Mouse (Mus musculus): ENCODE measurements around the gene Havcr1. TPM values are rescaled to one million over a fixed set of nuclear protein-coding genes. Genes with fewer than 3 reads are reported as not detected.
"Not testable (repeated sequence)": the region's sequence is repeated elsewhere in the genome, so short reads cannot be mapped to it uniquely, and the experiment has no call there.

Gene Havcr1
- polyA plus RNA-seq, 1 experiment from 2014 or later = not detected

DNA sequence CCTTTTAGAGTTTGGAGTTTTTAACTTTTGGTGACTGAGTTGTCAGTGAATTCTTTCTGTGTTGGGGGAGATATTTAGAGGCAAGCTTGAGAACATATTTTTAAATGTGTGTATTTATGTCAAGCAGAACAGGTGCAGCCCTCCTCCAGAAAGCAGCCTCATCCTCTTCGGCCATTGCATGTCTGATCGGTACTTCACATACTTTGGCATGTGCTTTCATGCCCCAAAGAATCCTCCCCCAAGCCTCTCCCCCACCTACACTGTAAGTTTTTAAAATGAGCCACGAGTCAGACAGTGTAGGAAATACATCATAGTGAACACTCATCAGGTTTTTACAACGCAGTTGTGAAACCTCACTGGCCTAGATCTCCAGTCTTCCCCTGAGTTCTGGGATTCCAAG lies 6.0 kb downstream of the Havcr1 start:
- Histone ChIP-seq H3K36me3 (no peaks in the 10 kb centered on the region), H3K4me1 (no peaks in the 10 kb centered on the region), H3K4me3 (no peak overlapping the region), H3K27ac (no peak overlapping the region), H3K27me3 (no peaks in the 10 kb centered on the region), H3K9me3 (no peaks in the 10 kb centered on the region), H3K9ac (no peak overlapping the region), H3K4me2 (replicated peaks) (no peak overlapping the region)
- WGBS = 75% methylated on average over 4 of the region's 4 CpGs
- no peak for ATAC-seq (ENCODE audit: insufficient number of reproducible peaks, insufficient read depth, low FRiP score, low TSS enrichment)

DNA sequence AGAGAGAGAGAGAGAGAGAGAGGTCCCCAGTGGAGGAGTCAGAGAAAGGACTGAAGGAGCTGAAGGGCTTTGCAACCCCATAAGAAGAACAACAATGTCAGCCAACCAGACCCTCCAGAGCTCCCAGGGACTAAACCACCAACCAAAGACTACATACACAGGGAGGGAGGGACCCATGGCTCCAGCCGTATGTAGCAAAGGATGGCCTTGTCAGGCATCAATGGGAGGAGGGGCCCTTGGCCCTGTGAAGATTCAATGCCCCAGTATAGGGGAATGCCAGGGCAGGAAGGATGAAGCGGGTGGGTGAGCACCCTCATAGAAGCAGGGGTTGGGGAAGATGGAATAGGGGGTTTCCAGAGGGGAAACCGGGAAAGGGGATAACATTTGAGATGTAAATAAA lies 6.8 kb downstream of the Havcr1 start:
- WGBS = 70% methylated on average over 3 of the region's 3 CpGs
- H3K9me3 ChIP-seq = no peaks in the 10 kb centered on the region
- H3K4me3 ChIP-seq = no peak overlapping the region
- H3K9ac ChIP-seq = no peak overlapping the region
- ATAC-seq (ENCODE audit: insufficient number of reproducible peaks, insufficient read depth, low FRiP score, low TSS enrichment) = no peak
- H3K27me3 ChIP-seq = no peaks in the 10 kb centered on the region
- no peak overlapping the region for H3K4me2 ChIP-seq (replicated peaks)
- no peaks in the 10 kb centered on the region for H3K36me3 ChIP-seq
- H3K4me1 ChIP-seq = no peaks in the 10 kb centered on the region
- no peak overlapping the region for H3K27ac ChIP-seq

DNA sequence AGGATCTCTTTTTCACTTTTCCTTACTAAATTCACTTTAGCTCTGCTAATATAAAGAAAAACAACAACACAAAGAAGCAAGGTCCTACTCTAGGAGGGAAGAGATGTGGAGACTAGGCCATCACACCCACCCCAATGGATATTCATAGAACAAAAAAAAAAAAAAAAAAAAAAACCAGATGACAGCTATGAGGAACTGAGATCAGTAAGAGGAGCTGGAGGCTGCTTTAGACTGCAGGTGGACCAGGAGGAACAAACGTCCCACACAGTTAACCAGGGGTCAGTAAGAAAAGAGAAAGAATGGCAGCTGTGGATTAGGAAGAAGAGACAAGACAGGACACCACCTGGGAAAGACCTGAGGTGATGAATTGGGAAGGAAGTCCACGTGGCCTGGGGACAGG lies 13.1 kb downstream of the Havcr1 start:
- H3K4me1 ChIP-seq = no peaks in the 10 kb centered on the region
- no peak overlapping the region for H3K4me3 ChIP-seq
- H3K4me2 ChIP-seq (replicated peaks) = no peak overlapping the region
- H3K9me3 ChIP-seq = no peaks in the 10 kb centered on the region
- no peak overlapping the region for H3K27ac ChIP-seq
- no peaks in the 10 kb centered on the region for H3K27me3 ChIP-seq
- ATAC-seq (ENCODE audit: insufficient number of reproducible peaks, insufficient read depth, low FRiP score, low TSS enrichment) = no peak
- WGBS = 42% methylated on average over 2 of the region's 2 CpGs
- H3K9ac ChIP-seq = no peak overlapping the region
- no peaks in the 10 kb centered on the region for H3K36me3 ChIP-seq

DNA sequence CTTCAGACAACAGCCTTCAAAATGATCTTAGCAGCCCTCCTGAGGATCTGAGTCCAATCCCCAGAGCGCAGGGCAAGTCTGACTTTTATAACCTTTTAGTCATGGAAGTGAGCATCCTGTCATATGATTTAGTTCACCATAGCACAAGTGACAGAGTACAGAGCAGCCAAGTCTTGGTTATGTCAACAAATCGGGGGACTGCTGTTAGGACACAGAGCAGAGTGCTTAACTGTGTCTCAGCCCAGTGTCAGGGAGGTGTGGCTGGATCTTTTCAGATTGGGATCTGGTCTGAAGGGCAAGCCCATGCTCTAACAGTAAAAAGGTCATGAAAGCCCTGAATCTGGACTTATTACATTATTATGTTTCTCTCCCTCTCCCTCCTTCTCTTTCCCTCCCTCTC lies 18.8 kb downstream of the Havcr1 start:
- H3K9ac ChIP-seq = no peak overlapping the region
- H3K9me3 ChIP-seq = no peaks in the 10 kb centered on the region
- ATAC-seq (ENCODE audit: insufficient number of reproducible peaks, insufficient read depth, low FRiP score, low TSS enrichment) = no peak
- H3K27ac ChIP-seq = no peak overlapping the region
- H3K4me2 ChIP-seq (replicated peaks) = no peak overlapping the region
- H3K36me3 ChIP-seq = no peaks in the 10 kb centered on the region
- H3K27me3 ChIP-seq = no peaks in the 10 kb centered on the region
- H3K4me1 ChIP-seq = no peaks in the 10 kb centered on the region
- H3K4me3 ChIP-seq = no peak overlapping the region
- whole genome bisulfite sequencing = 62% methylated on average over 2 of the region's 2 CpGs

DNA sequence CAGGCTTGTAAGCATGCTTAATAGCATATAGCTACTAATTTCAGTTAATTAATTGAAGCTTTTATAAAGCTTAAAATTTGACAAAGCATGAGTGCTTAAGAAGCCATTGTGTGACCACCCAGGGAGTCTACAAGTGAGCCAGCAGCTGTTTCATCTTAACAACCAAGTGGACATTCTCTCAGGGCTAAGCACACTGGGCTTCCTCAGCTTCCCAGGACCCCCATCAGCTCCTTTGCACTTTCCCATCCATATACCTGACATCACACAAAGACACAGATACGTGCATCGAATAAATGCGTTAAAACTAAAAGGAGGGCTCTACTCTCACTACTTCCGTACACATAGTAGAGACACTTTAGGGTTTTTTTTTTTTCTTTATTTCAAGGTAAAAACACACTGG lies 19.8 kb downstream of the Havcr1 start:
- no peak overlapping the region for H3K4me2 ChIP-seq (replicated peaks)
- no peak overlapping the region for H3K9ac ChIP-seq
- no peak overlapping the region for H3K4me3 ChIP-seq
- 91% methylated on average over 4 of the region's 4 CpGs for WGBS
- H3K4me1 ChIP-seq = no peaks in the 10 kb centered on the region
- H3K9me3 ChIP-seq = no peaks in the 10 kb centered on the region
- ATAC-seq (ENCODE audit: insufficient number of reproducible peaks, insufficient read depth, low FRiP score, low TSS enrichment) = no peak
- no peaks in the 10 kb centered on the region for H3K27me3 ChIP-seq
- H3K27ac ChIP-seq = no peak overlapping the region
- no peaks in the 10 kb centered on the region for H3K36me3 ChIP-seq

DNA sequence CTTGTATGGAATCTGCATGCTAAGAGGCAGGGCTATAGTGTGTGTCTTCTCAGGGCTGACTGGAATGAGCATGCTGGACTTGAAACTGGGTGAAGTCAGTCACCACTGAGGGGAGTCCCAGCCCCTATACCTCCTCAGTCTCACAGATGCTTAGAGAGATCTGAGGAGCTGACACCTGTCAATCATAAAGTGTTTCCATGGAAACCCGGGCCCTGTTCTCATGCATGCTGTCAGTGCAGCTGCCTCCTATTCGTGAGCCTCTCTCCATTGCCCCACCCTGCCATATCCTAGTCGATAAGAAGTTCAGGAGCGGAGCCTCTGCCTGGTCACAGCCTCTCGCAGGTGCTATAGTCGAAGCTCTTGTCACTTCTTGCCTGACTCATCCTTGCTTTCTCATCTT lies 20.8 kb downstream of the Havcr1 start:
- H3K4me2 ChIP-seq (replicated peaks); H3K27me3 ChIP-seq; H3K36me3 ChIP-seq; H3K9me3 ChIP-seq; ATAC-seq (ENCODE audit: insufficient number of reproducible peaks, insufficient read depth, low FRiP score, low TSS enrichment); H3K27ac ChIP-seq; H3K9ac ChIP-seq; H3K4me1 ChIP-seq; H3K4me3 ChIP-seq: not testable (repeated sequence)
- WGBS = 91% methylated on average over 6 of the region's 6 CpGs

DNA sequence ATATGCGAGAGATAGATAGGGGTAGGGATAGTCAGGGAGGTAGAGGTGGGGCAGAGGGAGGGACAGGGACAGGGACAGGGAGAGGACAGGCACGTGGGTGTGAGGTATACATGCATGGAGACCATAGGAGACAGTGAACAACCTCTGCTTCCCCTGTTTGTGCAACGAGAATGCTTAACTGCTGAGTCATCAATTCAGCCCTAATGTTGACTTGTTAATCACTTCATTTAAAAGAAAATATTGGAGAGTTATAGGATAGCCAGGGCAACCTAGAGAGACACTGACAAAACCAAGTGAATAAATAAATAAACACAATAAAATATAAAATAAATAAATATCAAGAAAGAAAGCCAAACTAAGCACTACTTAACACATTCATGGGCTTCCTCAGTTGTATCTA lies 42.0 kb downstream of the Havcr1 start:
- Histone ChIP-seq H3K4me2 (replicated peaks) (no peak overlapping the region), H3K27me3 (no peaks in the 10 kb centered on the region), H3K27ac (no peak overlapping the region), H3K9ac (no peak overlapping the region), H3K4me1 (no peaks in the 10 kb centered on the region), H3K4me3 (no peak overlapping the region), H3K9me3 (no peaks in the 10 kb centered on the region), H3K36me3 (no peaks in the 10 kb centered on the region)
- no peak for ATAC-seq (ENCODE audit: insufficient number of reproducible peaks, insufficient read depth, low FRiP score, low TSS enrichment)
- WGBS = 80% methylated on average over 3 of the region's 3 CpGs

DNA sequence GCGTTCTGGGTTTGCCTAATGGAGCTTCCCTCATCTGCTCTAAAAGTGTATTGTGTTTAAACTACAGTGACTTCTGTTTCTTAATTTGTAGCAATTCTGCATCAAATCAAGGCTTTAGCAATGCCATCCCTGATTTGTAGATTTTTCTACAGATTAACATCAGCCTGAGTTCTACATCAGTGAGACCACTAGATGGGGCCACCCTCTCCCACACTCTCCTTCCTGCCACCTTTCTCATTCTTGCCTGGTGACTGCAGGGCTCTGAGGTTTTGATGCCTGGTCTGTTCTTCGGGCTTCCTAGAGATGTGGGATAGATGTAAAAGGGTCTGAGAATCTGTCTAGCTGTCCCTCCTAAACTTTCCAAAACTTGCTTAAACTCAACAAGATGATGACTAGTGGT lies 44.9 kb downstream of the Havcr1 start:
- H3K27me3 ChIP-seq = no peaks in the 10 kb centered on the region
- H3K9me3 ChIP-seq = no peaks in the 10 kb centered on the region
- H3K9ac ChIP-seq = no peak overlapping the region
- H3K27ac ChIP-seq = no peak overlapping the region
- H3K4me2 ChIP-seq (replicated peaks) = no peak overlapping the region
- no peaks in the 10 kb centered on the region for H3K4me1 ChIP-seq
- H3K4me3 ChIP-seq = no peak overlapping the region
- H3K36me3 ChIP-seq = no peaks in the 10 kb centered on the region
- ATAC-seq (ENCODE audit: insufficient number of reproducible peaks, insufficient read depth, low FRiP score, low TSS enrichment) = no peak
- WGBS = 79% methylated on average over 2 of the region's 2 CpGs

DNA sequence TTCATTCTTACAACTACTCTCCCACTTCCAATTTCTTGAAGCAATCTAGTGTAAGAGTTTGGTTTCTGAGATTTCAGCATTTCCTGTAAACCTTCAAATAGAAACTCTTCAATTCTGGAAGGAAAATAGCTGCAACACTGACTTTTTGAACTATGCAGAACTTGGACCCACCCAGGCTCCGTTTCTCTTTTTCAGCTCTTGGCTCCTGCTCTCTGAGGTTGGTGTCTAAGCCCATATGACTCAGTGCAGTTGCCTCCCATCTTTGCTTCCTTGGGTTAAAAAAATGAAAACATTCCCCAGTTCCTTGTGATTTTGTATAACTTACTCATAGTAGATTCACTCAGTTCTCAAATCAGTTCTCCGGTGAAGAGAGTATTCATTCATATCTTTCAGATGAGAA lies 69.6 kb downstream of the Havcr1 start:
- Histone ChIP-seq H3K4me2 (replicated peaks) (no peak overlapping the region), H3K27ac (no peak overlapping the region), H3K4me1 (no peaks in the 10 kb centered on the region), H3K4me3 (no peak overlapping the region), H3K36me3 (no peaks in the 10 kb centered on the region), H3K9ac (no peak overlapping the region), H3K27me3 (no peaks in the 10 kb centered on the region), H3K9me3 (no peaks in the 10 kb centered on the region)
- WGBS = 84% methylated on average over 2 of the region's 2 CpGs
- ATAC-seq (ENCODE audit: insufficient number of reproducible peaks, insufficient read depth, low FRiP score, low TSS enrichment) = no peak

DNA sequence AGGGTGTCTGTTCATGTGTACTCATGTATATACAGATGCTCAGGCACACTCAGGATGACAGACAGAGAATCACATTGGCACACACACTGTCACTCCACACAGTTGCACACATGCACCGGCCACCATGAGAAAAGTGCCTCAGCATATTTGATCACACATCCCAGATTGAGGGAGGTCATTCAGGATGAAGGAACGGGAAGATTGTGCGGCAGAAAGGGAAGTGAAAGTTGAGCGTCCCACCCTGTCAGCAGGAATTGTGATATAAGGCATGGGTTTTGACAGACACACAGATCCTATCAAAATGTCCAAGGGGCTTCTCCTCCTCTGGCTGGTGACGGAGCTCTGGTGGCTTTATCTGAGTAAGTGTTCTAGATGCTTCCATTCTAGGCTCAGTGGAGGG lies 75.6 kb downstream of the Havcr1 start, which contains the start of gene Timd4:
Gene Timd4 (plus strand): TSS at position 290 of the 400 bp plus-strand sequence.
- H3K4me2 ChIP-seq (replicated peaks) = no peak within 1 kb of the TSS
- H3K4me3 ChIP-seq = no peak within 1 kb of the TSS
- no peaks in the 10 kb centered on the region for H3K4me1 ChIP-seq
- 91% methylated on average over 5 of the region's 5 CpGs for WGBS
- H3K27me3 ChIP-seq = no peaks in the 10 kb centered on the region
- no peak within 1 kb of the TSS for H3K27ac ChIP-seq
- H3K9me3 ChIP-seq = no peaks in the 10 kb centered on the region
- ATAC-seq (ENCODE audit: insufficient number of reproducible peaks, insufficient read depth, low FRiP score, low TSS enrichment) = no peak
- H3K9ac ChIP-seq = no peak within 1 kb of the TSS
- H3K36me3 ChIP-seq = no peaks in the 10 kb centered on the region

DNA sequence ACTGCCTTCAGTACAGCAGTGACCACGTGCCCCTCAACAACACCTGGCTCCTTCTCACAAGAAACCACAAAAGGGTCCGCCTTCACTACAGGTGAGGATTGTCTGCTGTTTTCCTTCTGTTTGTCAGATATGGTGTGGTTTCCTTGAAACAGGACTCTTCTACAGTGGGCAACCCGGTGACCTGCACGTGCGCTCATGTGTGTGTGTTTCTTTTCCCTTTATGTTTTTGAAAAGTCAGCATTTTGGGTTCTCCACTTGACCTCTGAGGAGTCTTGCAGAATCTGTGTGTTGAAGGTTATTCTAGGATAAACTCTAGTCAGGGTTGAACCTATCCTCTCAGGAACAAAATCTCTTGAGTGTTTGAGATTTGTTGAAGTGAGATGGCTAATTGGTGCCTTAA lies 82.8 kb downstream of the Havcr1 start:
- Histone ChIP-seq H3K27ac (no peak overlapping the region), H3K27me3 (no peaks in the 10 kb centered on the region), H3K9me3 (no peaks in the 10 kb centered on the region), H3K36me3 (no peaks in the 10 kb centered on the region), H3K4me1 (no peaks in the 10 kb centered on the region), H3K4me3 (no peak overlapping the region), H3K4me2 (replicated peaks) (no peak overlapping the region), H3K9ac (no peak overlapping the region)
- 86% methylated on average over 5 of the region's 5 CpGs for WGBS
- ATAC-seq (ENCODE audit: insufficient number of reproducible peaks, insufficient read depth, low FRiP score, low TSS enrichment) = no peak

DNA sequence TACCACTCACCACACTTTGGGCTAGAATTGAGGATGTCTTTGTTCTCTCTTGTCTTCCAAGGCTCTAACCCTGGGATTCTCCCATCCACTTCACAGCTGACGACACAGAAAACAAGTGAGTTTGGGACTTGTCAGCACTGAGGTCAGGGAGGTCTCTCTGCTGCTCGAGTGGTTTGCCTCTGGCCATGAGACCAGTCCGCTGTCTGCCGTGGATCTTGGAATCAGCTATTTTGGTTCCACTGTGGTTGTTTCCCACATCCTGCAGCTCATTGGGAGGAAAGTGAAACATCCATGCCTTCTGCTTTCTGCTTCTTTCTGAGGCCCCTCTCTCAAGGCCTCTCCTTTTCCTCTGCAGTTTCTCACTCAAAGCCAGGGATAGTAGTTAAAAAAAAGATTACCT lies 85.0 kb downstream of the Havcr1 start:
- Histone ChIP-seq H3K9ac (no peak overlapping the region), H3K9me3 (no peaks in the 10 kb centered on the region), H3K4me1 (no peaks in the 10 kb centered on the region), H3K4me2 (replicated peaks) (no peak overlapping the region), H3K27me3 (no peaks in the 10 kb centered on the region), H3K27ac (no peak overlapping the region), H3K36me3 (no peaks in the 10 kb centered on the region), H3K4me3 (no peak overlapping the region)
- WGBS = 27% methylated on average over 4 of the region's 4 CpGs
- no peak for ATAC-seq (ENCODE audit: insufficient number of reproducible peaks, insufficient read depth, low FRiP score, low TSS enrichment)
